Mouse (Mus musculus) right cerebral cortex, adult 2 months (tissue): ENCODE data around the gene Numbl.

Experiments used
- DNase-seq, 2 experiments: peaks; one replicate each; pipeline ENCODE4 v3.0.0; 2021 to 2022; ENCODE audit warnings: low spot score in 2 of 2

The Numbl gene

GRCm38 (mm10) chr7:27291795-27292466 is 33.7 kb downstream of the Numbl start:
- peak; percentile 43 to 52 for DNase-seq

GRCm38 (mm10) chr7:27295956-27296355 is 37.7 kb downstream of the Numbl start:
- DNase-seq: no peak

GRCm38 (mm10) chr7:27296518-27296917 is 38.3 kb downstream of the Numbl start:
- DNase-seq: no peak

GRCm38 (mm10) chr7:27298033-27298610 is 39.9 kb downstream of the Numbl start:
- no peak for DNase-seq

- no peak for DNase-seq
These were observed 40.6 kb downstream of the Numbl start for GRCm38 (mm10) chr7:27298816-27299215.

GRCm38 (mm10) chr7:27300351-27300750 is 42.1 kb downstream of the Numbl start:
- DNase-seq: no peak

GRCm38 (mm10) chr7:27300801-27301200 is 42.6 kb downstream of the Numbl start:
- DNase-seq: no peak

- peak; percentile 72 to 74 for DNase-seq
These were observed 43.9 kb downstream of the Numbl start for GRCm38 (mm10) chr7:27302172-27302571.

- no peak for DNase-seq
These were observed 47.0 kb downstream of the Numbl start for GRCm38 (mm10) chr7:27305091-27305730.

GRCm38 (mm10) chr7:27306161-27307160 is 48.2 kb downstream of the Numbl start:
- DNase-seq: no peak

GRCm38 (mm10) chr7:27307551-27307950 is 49.3 kb downstream of the Numbl start:
- DNase-seq: no peak

GRCm38 (mm10) chr7:27308821-27309549 is 50.8 kb downstream of the Numbl start:
- DNase-seq: no peak

- DNase-seq: no peak
These were observed 51.6 kb downstream of the Numbl start for GRCm38 (mm10) chr7:27309832-27310231.

- peak in 1 of 2 experiments; percentile 12 for DNase-seq
These were observed 52.1 kb downstream of the Numbl start for GRCm38 (mm10) chr7:27310306-27310705.

- no peak for DNase-seq
These were observed 52.8 kb downstream of the Numbl start for GRCm38 (mm10) chr7:27310996-27311535.

- no peak for DNase-seq
These were observed 53.5 kb downstream of the Numbl start for GRCm38 (mm10) chr7:27311651-27312284.

GRCm38 (mm10) chr7:27314393-27314792 is 56.2 kb downstream of the Numbl start:
- DNase-seq: no peak

GRCm38 (mm10) chr7:27315958-27316357 is 57.7 kb downstream of the Numbl start:
- DNase-seq: no peak

- DNase-seq: no peak
These were observed 61.2 kb downstream of the Numbl start for GRCm38 (mm10) chr7:27319411-27319810.

GRCm38 (mm10) chr7:27322291-27322690 is 64.1 kb downstream of the Numbl start:
- DNase-seq: no peak
